Mouse (Mus musculus): ENCODE measurements around the gene Mtus2.

The Mtus2 gene

DNA sequence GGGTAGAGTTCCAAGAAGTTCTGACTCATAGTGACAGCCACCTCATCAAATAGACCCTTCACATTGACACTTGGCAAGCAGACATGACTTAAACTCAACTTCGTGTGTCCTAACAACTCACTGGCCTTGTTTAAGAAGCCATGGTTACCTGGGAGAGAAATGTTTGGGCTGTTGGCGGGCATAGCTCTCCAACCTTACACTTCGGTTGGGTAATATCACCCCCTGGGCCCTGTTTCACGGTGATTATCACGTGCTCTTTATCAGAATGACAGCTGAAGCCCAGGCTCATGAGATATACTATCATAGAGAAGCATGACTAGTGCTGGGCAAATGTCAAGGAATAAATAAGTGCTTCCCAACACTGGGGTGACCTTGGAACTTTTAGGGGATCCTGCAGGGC, 323.2 kb downstream of the Mtus2 start:
- DNase-seq (ENCODE audit: low spot score in 2 of 2), result no peak

DNA sequence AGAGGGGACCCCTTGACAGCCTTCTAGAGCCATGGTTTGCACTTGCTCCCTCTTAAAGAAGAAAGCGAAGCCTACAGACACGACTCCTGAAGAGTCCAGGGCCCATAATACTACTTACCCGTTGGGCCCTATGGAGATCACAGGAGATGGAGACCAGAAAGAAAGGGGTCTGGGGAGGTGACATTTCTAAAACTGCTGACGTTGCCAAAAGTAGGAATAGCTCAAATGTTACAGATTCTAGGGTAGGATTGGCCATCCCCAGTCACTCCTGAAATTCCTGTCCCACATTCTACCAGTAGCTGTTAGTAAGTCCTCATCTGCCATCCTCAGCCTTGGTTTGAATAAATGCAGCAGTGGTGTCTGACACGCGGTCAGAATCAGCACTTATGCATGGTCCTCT, 325.0 kb downstream of the Mtus2 start:
- DNase-seq (ENCODE audit: low spot score in 2 of 2), result no peak

DNA sequence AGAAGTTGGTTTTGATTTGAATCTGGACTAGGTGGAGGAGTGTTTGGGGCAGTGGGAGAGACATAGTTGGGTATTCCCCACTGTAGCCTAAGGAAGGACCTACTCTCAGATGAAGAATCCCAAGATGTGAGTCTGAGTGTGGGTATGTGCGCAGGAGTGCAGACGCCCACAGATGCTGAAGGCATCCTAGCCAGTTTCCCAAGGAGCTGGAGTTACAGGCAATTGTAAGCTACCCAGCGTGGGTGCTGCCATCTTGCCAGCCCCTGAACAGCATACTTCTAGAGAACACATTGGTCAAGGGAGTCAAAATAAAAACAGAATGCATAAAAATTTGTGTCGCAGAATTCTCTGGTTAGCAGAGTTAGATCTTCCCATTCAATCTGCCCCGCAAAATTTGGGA, 325.5 kb downstream of the Mtus2 start:
- no peak for DNase-seq (ENCODE audit: low spot score in 2 of 2)

DNA sequence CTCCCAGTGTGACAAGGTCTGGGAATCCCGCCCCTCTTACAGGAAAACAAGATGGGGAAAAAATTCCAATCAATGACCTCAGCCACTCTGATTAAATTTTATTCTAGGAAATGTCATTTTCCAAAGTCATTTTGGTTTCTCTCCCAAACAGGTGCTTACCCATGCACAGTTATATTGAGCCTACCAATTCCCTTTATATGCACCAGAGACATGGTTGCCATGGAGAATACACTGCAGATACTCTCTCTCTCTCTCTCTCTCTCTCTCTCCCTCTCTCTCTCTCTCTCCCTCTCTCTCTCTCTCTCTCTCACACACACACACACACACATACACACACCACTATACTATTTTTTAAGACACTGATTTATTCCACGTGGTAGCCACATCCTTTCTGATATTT, 326.1 kb downstream of the Mtus2 start:
- no peak for DNase-seq (ENCODE audit: low spot score in 2 of 2)

DNA sequence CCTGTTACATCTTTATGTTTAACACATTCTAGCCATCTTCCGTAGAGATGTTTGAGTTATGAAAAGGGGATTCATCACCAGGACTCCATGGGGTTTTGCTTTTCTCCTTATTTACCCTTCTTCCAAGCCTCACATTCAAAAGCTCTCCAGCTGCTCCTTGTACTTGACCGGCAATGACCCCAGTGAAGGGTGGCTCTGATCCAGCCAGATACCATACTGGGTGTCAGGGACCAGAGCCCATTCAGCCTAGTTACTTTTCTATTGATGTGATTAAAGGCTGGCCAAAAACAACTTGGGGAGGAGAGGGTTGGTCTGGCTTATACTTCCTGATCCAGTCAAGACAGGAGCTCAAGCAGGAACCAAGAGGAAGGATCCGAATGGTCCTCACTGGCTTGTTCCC, 326.5 kb downstream of the Mtus2 start:
- DNase-seq (ENCODE audit: low spot score in 2 of 2), result no peak

DNA sequence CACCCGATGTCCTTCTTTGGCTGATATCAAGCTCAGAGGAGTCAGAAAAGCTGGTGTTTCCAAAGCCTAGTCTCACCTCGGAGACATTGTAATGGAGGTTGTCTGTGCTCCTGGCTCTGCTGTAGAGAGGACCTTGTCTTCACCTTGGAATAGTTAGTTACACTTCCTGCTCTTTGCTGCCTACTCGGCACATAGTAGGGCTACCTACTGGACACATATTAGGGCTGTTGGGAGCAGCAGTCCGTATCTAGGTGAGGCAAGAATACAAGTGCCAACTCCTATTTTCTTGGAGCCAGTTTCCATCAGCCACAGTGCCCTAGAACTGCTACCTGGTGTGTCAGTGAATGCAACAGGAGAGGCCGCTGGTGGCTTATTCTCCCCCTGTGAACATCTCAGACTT, 330.4 kb downstream of the Mtus2 start:
- no peak for DNase-seq (ENCODE audit: low spot score in 2 of 2)

DNA sequence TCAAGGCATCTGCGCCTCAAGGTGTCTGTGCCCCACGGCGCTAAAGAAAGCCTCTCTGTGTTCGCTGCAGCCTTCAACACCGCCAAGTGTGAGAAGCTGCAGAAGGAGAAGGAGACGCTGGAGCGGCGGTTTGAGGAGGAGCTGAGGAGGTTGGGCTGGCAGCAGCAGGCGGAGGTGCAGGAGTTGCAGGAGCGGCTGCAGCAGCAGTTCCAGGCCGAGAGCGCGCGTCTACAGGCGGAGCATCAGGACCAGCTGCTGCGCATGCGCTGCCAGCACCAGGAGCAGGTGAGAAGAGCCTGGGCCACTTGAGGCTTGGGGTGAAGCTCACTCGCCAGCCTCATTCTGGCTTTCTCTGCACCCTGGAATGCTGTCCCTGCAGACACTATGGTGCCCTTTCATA, 331.7 kb downstream of the Mtus2 start:
- DNase-seq (ENCODE audit: low spot score in 2 of 2), result no peak

DNA sequence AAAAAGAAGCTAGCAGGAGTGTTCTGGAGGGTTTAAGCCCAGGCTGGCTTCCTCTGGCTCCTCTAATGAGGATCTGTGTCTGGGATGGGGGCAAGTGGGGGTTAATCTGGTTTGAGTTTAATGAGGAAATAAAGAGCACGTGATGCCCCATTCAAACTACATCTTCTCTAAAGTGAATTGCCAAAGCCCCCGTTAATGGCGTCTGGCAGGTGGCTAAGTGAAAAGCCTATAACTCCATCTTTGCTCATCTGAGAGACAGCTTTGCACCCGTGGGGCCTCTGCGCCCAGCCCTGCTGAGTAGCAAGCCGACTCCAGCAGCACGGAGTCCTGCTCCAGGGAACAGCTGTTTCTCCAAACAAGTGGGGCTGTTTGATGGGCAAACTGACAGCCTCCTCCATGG, 332.8 kb downstream of the Mtus2 start:
- DNase-seq (ENCODE audit: low spot score in 2 of 2), result no peak

DNA sequence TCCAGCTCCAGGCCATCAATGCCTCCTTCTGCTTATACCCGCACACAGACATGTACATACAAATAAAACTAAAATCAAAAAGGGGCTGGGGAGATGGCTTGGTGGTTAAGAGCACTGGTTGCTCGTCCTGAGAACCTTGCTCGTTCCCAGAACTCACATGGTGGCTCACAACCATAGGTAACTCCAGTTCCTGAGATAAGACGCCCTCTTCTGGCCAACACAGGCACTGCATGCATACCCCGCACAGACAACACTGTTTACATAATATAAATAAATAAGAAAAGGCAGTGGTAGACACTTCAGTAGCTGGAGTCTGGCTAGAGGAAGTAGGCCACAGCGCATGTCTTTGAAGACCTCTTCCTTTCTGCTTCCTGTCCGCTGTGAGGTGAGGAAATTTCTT, 335.7 kb downstream of the Mtus2 start:
- no peak for DNase-seq (ENCODE audit: low spot score in 2 of 2)

DNA sequence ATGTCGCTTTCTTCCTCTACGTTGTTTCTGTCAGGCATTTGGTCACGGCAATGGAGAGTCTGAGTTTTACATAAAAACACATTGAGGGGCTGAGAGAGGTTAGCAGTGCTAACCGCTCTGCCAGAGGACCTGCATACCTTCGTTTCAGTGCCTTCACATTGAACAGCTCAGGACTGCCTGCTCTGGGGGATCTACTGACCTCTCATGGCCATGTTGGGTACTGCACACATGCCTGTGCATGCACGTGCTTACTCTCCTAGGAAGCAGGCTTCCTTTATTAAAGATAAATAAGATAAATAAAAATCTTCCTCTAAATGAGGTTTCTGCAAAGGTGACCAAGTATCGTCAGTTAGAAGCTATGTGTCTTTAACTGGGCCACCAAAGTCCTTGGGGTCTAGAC, 336.2 kb downstream of the Mtus2 start:
- no peak for DNase-seq (ENCODE audit: low spot score in 2 of 2)

DNA sequence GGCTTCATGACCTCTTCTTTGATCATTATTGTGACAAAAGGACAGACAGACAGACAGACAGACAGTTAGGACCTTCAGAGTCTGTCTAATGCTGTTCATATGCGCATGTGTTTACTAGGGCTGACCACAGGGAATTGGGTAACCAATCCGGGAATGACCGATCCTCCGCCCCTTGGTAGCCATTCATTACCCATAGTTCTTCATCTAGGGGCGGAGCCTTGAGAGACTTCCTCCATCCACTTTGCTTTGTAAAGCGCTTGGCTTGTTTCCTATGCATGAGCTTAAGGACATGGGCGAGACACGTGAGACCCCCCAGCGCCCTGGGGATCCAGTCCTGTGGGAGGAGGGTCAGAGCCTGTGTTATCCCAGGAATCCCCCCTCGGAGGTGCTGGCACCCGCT, 345.8 kb downstream of the Mtus2 start:
- peak in 1 of 2 experiments; percentile 54 for DNase-seq (ENCODE audit: low spot score in 2 of 2)

DNA sequence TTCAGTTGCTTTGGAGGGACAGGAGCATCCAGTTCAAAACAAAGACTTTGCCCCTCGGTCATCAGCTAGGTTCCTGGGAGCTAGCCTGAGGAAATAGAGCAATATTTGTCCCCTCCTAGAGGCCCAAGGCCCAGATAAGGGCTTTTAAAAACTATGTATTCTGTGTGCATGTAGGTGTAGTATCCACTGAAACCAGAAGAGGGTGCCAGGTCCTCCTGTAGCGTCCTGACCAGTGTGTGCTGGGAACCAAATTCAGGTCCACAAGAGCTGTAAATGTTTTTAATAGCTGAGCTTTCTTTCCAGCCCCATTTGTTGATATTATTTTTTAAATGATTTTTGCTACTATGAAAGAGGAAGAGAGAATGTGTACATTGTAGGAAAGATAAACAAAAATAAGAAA, 347.0 kb downstream of the Mtus2 start:
- no peak for DNase-seq (ENCODE audit: low spot score in 2 of 2)

DNA sequence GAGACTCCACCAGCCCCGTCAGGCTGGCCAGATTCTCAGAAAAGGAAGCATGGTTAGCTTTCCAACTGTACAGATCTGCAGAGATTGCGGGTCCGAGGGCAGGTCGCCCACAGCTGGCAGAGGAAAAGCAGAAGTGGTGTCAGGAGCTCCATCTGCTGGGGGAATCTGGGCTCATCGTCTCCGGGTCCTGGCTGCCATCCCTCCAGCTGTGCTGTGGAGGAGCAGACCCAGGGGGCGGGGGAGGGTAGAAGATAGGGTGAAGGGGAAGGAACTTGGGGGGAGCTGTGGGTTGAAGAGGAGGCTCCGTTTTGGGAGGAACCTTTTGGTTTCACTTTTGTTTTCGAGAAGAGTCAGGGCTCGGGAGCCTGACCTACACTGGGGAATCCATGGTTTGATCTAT, 353.7 kb downstream of the Mtus2 start:
- peak in 1 of 2 experiments; percentile 56 for DNase-seq (ENCODE audit: low spot score in 2 of 2)

DNA sequence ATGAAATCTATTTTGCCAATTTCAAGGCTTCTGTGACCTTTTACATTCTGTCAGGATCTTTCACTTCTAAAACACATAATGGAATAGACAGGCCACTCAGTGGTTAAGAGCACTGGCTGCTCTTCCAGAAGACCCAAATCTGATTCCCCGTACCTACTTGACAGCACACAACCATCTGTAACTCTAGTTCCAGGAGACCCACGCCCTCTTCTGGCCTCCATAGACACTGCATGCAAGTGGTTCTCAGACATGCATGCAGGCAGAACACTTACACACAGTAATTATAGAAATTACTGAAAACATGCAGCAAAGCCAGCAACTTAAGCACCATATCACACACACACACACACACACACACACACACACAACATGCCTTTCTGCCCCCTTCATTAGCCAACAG, 355.3 kb downstream of the Mtus2 start:
- peak in 1 of 2 experiments; percentile 47 for DNase-seq (ENCODE audit: low spot score in 2 of 2)

DNA sequence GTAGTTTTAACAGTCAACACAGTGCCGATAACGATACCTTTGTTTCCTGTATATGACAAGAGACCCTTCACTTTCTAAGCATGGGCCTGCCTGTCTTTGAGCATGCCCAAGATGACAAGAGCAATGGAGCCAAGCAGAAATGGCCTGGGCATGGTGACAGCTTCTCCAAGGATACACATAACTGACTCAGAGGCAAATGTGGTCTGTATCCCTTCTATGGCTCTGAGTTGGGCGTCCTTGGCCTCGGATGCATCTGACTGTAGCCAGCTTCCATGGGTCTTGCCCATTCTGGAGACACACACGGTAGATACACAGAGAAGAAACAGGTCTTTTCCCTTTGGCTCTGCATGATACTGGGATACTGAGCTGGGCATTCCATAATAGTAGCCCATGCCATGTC, 357.8 kb downstream of the Mtus2 start:
- DNase-seq (ENCODE audit: low spot score in 2 of 2), result peak in 1 of 2 experiments; percentile 29

DNA sequence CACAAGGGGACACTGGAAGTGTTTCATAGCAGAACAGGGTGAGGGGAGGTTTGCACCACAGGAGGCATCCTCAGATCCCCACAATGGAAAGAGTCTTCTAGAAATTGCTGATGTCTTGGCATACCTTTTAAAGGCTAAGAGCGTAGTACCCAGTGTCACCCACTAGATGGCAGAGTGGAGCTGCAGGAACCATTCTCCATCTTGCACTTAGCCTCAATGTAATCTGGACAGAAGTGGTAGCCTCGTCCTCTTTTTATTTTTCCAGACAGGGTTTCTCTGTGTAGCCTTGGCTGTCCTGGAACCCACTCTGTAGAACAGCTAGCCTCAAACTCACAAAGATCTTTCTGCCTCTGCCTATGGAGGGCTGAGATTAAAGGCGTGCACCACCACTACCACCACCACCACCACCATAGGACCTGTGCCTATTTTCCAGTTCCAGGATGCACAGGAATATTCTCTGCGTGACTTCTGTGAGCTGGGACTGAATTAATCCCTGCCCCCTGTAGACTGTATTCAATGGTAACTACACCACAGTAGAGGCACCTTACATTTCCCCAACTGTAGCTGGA, 368.3 kb downstream of the Mtus2 start:
- DNase-seq (ENCODE audit: low spot score in 2 of 2), result peak in 1 of 2 experiments; percentile 58

DNA sequence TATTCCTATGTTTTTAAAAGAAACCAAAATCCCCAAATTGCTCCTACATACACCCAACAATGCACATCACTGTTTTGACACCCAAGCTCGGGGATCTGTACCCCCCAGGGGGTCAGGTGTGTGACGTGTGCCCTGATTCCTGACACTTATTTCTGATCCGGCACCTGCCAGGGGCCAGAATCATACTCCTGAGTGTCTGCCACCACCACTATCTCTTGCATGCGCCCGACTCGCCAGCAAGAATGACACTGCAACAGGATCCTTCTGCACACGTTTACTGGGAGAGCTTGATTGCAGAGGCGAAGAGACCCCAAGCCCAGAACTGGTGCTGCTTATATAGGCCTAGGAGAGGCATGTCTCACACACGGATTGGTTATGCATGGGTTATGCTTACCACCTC, 369.2 kb downstream of the Mtus2 start:
- peak in 1 of 2 experiments; percentile 57 for DNase-seq (ENCODE audit: low spot score in 2 of 2)

DNA sequence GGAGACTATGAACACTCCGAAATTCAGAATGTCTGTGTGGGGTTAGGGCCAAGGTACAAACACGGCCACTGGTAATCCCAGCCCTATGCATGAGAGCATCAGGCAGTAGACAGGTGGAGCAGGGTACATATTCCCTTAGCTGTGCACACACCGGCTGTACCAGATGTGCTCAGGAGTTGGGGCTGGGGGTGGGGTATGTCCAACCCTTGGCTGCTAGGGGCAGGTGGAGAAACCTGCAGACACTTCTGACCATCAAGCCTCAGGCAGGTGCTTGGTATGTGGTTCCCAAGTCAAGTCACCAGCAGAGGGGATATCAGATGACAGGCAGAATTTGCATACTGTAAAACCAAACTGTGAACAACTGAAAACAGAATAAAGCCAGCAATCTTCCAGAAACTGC, 371.9 kb downstream of the Mtus2 start:
- peak in 1 of 2 experiments; percentile 51 for DNase-seq (ENCODE audit: low spot score in 2 of 2)

DNA sequence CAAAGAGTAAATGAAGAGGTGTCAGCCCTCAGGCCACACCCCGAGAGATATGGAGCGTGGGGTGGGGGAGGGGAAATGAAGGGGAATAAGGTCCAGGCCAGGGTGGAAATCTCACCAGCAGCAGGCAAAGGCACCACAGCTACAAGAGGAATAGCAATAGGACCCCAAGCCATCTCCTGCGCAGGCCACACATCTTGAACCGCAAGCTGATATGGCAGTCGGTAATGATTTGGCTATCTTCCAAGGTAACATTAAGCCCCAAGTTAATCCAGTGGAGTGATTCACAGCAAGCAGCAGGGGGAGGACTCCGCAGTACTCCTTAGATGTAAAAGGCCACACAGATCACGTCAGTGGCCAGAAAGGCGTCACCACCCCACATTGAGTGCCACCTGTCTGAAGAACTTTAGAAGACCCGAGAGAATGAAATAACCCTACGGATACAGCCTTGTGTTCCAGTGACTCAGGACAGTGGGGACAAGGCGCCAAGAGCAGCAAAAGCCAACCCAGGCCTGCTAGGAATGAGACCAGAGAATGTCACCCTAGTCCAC, 374.2 kb downstream of the Mtus2 start:
- peak in 1 of 2 experiments; percentile 47 for DNase-seq (ENCODE audit: low spot score in 2 of 2)

DNA sequence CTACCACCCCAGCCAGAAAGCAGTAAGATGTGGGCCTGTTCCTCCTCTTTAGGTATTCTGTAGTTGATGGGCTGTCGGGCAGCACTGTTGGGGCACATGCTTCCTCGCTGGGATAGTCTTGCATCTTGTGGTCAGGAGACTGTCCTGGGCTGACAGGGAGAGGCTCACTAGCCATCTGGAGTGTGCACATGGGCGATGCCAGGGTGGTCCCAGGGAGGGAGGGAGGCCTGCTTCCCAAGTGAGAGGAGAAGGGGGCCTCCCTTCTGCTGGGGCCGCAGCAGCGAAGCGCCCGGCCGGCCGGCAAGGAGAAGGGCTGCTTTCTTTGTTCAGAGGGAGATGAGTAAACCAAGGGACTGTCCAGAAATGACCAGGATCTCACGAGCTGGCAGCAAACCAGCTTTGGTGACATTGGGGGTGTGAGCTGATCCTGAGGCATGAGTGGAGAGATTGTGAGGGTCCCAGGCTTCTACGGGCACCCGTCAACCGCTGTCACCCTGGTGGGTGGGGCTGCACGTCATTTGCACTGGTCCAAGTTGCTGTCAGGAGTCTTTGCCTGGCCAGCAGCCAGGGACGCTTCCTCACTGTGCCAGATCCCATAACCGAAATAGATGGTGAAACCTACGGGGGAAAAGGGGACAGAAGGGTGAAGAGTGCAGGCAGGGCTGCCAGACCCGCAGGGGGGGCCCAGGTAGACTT, 375.0 kb downstream of the Mtus2 start:
- DNase-seq (ENCODE audit: low spot score in 2 of 2), result peak in 1 of 2 experiments; percentile 57

DNA sequence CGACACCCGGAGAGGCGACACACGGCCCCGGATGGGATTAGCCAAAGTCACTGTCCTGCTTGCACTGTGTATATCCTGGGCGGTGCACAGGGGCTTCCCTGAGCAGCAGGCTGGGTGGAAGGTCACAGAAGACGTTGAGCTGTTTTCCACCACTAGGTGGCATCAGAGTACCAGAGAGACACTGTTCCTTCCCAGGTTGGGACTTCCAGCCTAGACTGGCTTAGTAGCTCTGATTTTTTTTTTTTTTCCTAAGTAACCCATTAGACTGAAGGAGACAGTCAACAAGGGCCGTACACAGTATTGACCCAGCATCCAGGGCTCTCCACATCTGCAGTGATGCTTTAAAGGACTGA, 375.5 kb downstream of the Mtus2 start:
- peak; percentile 50 to 72 for DNase-seq (ENCODE audit: low spot score in 2 of 2)

DNA sequence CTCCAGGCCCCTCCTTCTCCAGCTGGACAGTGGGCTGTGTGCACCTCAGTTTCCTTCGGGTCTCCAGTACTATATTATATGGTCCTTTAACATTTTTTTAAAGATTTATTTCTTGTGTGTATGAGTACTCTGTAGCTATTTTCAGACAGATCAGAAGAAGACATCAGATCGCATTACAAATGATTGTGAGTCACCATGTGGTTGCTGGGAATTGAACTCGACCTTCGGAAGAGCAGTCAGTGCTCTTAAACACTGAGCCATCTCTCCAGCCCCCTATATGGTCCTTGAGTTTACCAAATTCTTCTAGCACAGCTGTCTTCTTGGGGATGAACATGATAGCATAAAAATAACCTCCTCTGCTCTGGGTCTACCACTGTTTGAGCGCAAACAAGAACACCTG, 382.0 kb downstream of the Mtus2 start:
- no peak for DNase-seq (ENCODE audit: low spot score in 2 of 2)

DNA sequence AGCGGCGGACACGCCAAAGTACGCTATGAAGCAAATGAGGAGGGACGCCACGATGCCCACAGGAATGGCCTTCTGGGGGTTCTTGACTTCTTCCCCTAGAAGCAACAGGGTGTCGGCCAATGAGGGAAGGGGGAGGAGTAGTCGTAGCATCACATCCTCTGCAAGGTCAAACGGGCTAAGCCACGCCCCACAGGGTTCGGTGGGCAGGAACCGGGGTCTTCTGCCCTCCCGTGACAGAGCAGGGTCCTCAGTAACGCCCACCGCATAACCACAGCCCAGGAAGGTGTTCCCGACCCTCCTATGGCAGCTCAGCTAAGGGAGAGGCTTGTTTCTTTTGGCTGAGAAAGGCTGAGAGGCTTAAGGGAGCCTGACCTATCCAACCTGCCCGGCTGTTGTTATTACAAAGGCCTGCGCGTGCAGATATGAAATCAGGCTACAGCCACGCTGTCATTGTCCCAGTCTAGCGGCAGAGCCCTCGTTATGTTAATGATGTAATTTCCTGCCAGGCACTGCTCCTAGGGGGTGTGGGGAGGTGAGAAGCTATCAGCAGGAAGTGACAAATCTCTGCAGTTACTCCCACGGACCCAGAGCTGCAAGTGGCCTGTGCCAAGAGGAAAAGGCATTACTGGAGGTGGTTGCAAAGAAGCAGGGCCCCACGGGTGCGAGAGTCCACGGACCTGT, 385.1 kb downstream of the Mtus2 start:
- peak in 1 of 2 experiments; percentile 56 for DNase-seq (ENCODE audit: low spot score in 2 of 2)
